ENCODE assay signal across 9 mouse cellular contexts in the genomic region with DNA sequence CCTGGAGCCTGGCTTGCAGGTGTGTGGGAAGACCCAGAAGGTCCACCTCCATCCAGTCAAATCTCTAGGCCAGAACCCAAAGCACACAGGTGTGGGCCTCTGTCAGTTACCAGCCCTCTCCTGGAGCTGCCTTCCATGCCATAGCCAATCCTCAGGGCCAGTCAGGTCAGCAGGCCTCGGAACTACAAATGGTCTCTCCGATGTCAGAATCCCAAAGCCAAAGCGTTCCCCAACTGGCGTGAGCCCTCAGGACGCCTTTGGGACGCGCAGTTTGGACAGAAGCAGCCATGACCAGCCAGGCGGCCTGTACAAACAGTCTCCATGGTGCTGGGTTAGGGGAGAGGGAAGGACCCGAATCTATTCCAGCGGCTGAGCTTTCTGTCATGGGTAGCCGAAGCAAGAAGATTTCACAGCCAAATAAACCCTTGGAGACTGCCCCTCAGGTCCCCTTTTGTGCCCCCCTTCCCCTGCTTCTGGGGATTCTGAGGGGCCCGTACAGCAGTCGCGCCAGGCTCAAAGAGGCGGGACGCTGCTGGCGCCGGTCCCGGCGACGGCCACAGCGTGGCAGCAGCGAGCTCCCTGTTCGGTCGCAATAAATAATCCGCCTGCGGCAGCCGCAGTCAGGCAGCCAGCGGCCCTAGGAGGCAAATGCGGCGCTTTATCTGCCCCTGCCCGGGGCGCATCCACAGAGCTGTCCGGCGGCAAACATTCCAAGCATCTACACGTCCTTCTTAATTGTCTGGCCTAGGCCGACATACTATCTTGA. TPM values are rescaled to one million over a fixed set of nuclear protein-coding genes. Genes with fewer than 3 reads are reported as not detected.
DNase-seq lines count a peak whose midpoint lies in the region; ATAC-seq lines count a peak whose summit lies in the region.
"Had no signal": no experiment of that assay in that cellular context is flagged by ENCODE, and none has a peak within 500 bp of the region (broad histone marks: within the 10 kb centered on the region; RNA-seq: fewer than 3 reads in every experiment).

No protein-coding gene starts in this region.

- peaks cover 38% of the 10 kb centered on the region for H3K4me1 ChIP-seq in intestine, embryonic 14.5 days (replicated peaks; ENCODE audit: control insufficient read depth, insufficient read depth, low read length)
- peaks cover 79% of the 10 kb centered on the region for H3K4me1 ChIP-seq in limb, embryonic 13.5 days
- no peaks in the 10 kb centered on the region; the same call in 1 of the 2 replicates for H3K4me1 ChIP-seq in midbrain, embryonic 11.5 days (ENCODE audit: control insufficient read depth, insufficient read depth, low read length)

- no peaks in the 10 kb centered on the region for H3K9me3 ChIP-seq in intestine, embryonic 14.5 days (ENCODE audit: control insufficient read depth, low read length)
- H3K9me3 ChIP-seq in limb, embryonic 13.5 days: no peaks in the 10 kb centered on the region
- H3K9me3 ChIP-seq in midbrain, embryonic 11.5 days (ENCODE audit: control insufficient read depth, low read length): no peaks in the 10 kb centered on the region

- H3K36me3 ChIP-seq in intestine, embryonic 14.5 days (ENCODE audit: control insufficient read depth, insufficient read depth, low read length): no peaks in the 10 kb centered on the region
- H3K36me3 ChIP-seq in limb, embryonic 13.5 days: 0 out of 2 replicates have a peak, but pooled peaks cover under 1% of the 10 kb centered on the region
- no peaks in the 10 kb centered on the region for H3K36me3 ChIP-seq in midbrain, embryonic 11.5 days (ENCODE audit: control insufficient read depth, insufficient read depth, low read length)

- peak overlapping the region; percentile 69 for H3K9ac ChIP-seq in intestine, embryonic 14.5 days (ENCODE audit: low read length)
- H3K9ac ChIP-seq in limb, embryonic 13.5 days: peak overlapping the region; percentile 95
- no peak overlapping the region for H3K9ac ChIP-seq in midbrain, embryonic 11.5 days (ENCODE audit: low read length)

- peak overlapping the region; percentile 78 for H3K4me2 ChIP-seq in intestine, embryonic 14.5 days (ENCODE audit: low read length)
- H3K4me2 ChIP-seq in limb, embryonic 13.5 days (replicated peaks): peak overlapping the region; percentile 90
- H3K4me2 ChIP-seq in midbrain, embryonic 11.5 days: no peak overlapping the region

- H3K4me3 ChIP-seq in intestine, embryonic 14.5 days (ENCODE audit: low read depth, low read length): peak overlapping the region; percentile 64
- peak overlapping the region; percentile 78 for H3K4me3 ChIP-seq in limb, embryonic 13.5 days
- H3K4me3 ChIP-seq in midbrain, embryonic 11.5 days (ENCODE audit: low read depth, low read length): no peak overlapping the region

- WGBS in intestine, embryonic 14.5 days: 2% methylated on average over 37 of the region's 37 CpGs
- 1% methylated on average over 37 of the region's 37 CpGs for WGBS in limb, embryonic 13.5 days
- WGBS in midbrain, embryonic 11.5 days: under 1% methylated on average over 37 of the region's 37 CpGs

- peaks cover 80% of the 10 kb centered on the region for H3K27me3 ChIP-seq in intestine, embryonic 14.5 days (replicated peaks; ENCODE audit: control insufficient read depth, insufficient read depth, low read length)
- H3K27me3 ChIP-seq in limb, embryonic 13.5 days: peaks cover 39% of the 10 kb centered on the region
- peaks cover 100% of the 10 kb centered on the region for H3K27me3 ChIP-seq in midbrain, embryonic 11.5 days (ENCODE audit: control insufficient read depth, insufficient read depth, low read length)

- peak; percentile 30 for DNase-seq in cerebellum, adult 11 months
- peak; percentile 85 to 87 for DNase-seq in cerebellum, postnatal 10 days
- DNase-seq in gastrocnemius, postnatal 25 days: peak; percentile 78
- peak; percentile 83 for DNase-seq in intestine, embryonic 14.5 days (ENCODE audit: low spot score)
- DNase-seq in midbrain, embryonic 11.5 days (ENCODE audit: low spot score, missing footprints): peak; percentile 99
- peak; percentile 55 to 74 for DNase-seq in spleen, adult 18-20 months

- no peak for ATAC-seq in cerebellum, adult (ENCODE audit: insufficient number of reproducible peaks, low FRiP score, low TSS enrichment)
- ATAC-seq in intestine, embryonic 14.5 days (replicated peaks; ENCODE audit: low FRiP score, low TSS enrichment, low read depth): peak; percentile 37
- peak; percentile 56 for ATAC-seq in limb, embryonic 13.5 days (ENCODE audit: low FRiP score, low read depth)
- ATAC-seq in midbrain, embryonic 11.5 days (ENCODE audit: low FRiP score): peak; percentile 58; the same call in 1 of the 2 replicates

- H3K27ac ChIP-seq in intestine, embryonic 14.5 days (ENCODE audit: low read depth): peak overlapping the region; percentile 87; the same call in 1 of the 2 replicates
- H3K27ac ChIP-seq in limb, embryonic 13.5 days: peak overlapping the region; percentile 97
- no peak overlapping the region for H3K27ac ChIP-seq in midbrain, embryonic 11.5 days (ENCODE audit: low read depth, low read length)

RNA-seq across cellular contexts. Expression of a gene that starts 1.8 kb away (rescaled TPM):
- total RNA-seq in gastrocnemius, postnatal 25 days (2021): 1 to 10 TPM; 2.4 to 3.3 TPM
- 9.2 and 9.7 TPM in 2 replicates for polyA plus RNA-seq in intestine, embryonic 14.5 days (2014; fragmentation: Nextera tagmentation; extraction: Ambion mirVana)
- 5.9 and 6.3 TPM in 2 replicates for polyA plus RNA-seq in limb, embryonic 13.5 days (2015; fragmentation: Nextera tagmentation; extraction: Ambion mirVana)
- polyA plus RNA-seq in midbrain, embryonic 11.5 days (2014; fragmentation: Nextera tagmentation; extraction: Ambion mirVana): 0.11 TPM in 1 of 2 replicates, not detected in the other

RNA-seq across cellular contexts. Expression of a gene that starts 1.8 kb away (rescaled TPM):
- under 1 TPM in 1 of 2 experiments, not detected in 1; 0.46 TPM for total RNA-seq in gastrocnemius, postnatal 25 days (2021)
- polyA plus RNA-seq in intestine, embryonic 14.5 days (2014; fragmentation: Nextera tagmentation; extraction: Ambion mirVana): not detected in 2 replicates
- 0.29 TPM in 1 of 2 replicates, not detected in the other for polyA plus RNA-seq in limb, embryonic 13.5 days (2015; fragmentation: Nextera tagmentation; extraction: Ambion mirVana)
- polyA plus RNA-seq in midbrain, embryonic 11.5 days (2014; fragmentation: Nextera tagmentation; extraction: Ambion mirVana): not detected in 2 replicates

RNA-seq across cellular contexts. Expression of a gene that starts 2.8 kb away (rescaled TPM):
- total RNA-seq in gastrocnemius, postnatal 25 days (2021): 1 to 10 TPM; 1.8 to 2.8 TPM
- polyA plus RNA-seq in intestine, embryonic 14.5 days (2014; fragmentation: Nextera tagmentation; extraction: Ambion mirVana): 2.5 and 3.9 TPM in 2 replicates
- 0.97 and 1.2 TPM in 2 replicates for polyA plus RNA-seq in limb, embryonic 13.5 days (2015; fragmentation: Nextera tagmentation; extraction: Ambion mirVana)
- polyA plus RNA-seq in midbrain, embryonic 11.5 days (2014; fragmentation: Nextera tagmentation; extraction: Ambion mirVana): not detected in 2 replicates
- total RNA-seq: ES-E14 had no signal

RNA-seq across cellular contexts. Expression of a gene that starts 7.0 kb away (rescaled TPM):
- 1 to 10 TPM; 1.9 to 3.5 TPM for total RNA-seq in gastrocnemius, postnatal 25 days (2021)
- polyA plus RNA-seq in intestine, embryonic 14.5 days (2014; fragmentation: Nextera tagmentation; extraction: Ambion mirVana): 30.1 and 34.1 TPM in 2 replicates
- 4.8 and 5.3 TPM in 2 replicates for polyA plus RNA-seq in limb, embryonic 13.5 days (2015; fragmentation: Nextera tagmentation; extraction: Ambion mirVana)
- not detected in 2 replicates for polyA plus RNA-seq in midbrain, embryonic 11.5 days (2014; fragmentation: Nextera tagmentation; extraction: Ambion mirVana)

RNA-seq across cellular contexts. Expression of a gene that starts 10.3 kb away (rescaled TPM):
- 1 to 10 TPM; 4.7 to 5.5 TPM for total RNA-seq in gastrocnemius, postnatal 25 days (2021)
- polyA plus RNA-seq in intestine, embryonic 14.5 days (2014; fragmentation: Nextera tagmentation; extraction: Ambion mirVana): 9.2 and 10.1 TPM in 2 replicates
- polyA plus RNA-seq in limb, embryonic 13.5 days (2015; fragmentation: Nextera tagmentation; extraction: Ambion mirVana): 11.8 and 13.1 TPM in 2 replicates
- polyA plus RNA-seq in midbrain, embryonic 11.5 days (2014; fragmentation: Nextera tagmentation; extraction: Ambion mirVana): 0.14 TPM in 1 of 2 replicates, not detected in the other

Comparison
In these comparisons a context has a peak if more than half of its experiments do, and no peak if none do; other contexts are left out.
1. DNase-seq: peak in every context shown above with its lines; median percentile 99 in midbrain, embryonic 11.5 days; 86 in cerebellum, postnatal 10 days; 83 in intestine, embryonic 14.5 days; 78 in gastrocnemius, postnatal 25 days; 64 in spleen, adult 18-20 months; 30 in cerebellum, adult 11 months.